ENCODE assay signal across 8 mouse cellular contexts in the genomic region with DNA sequence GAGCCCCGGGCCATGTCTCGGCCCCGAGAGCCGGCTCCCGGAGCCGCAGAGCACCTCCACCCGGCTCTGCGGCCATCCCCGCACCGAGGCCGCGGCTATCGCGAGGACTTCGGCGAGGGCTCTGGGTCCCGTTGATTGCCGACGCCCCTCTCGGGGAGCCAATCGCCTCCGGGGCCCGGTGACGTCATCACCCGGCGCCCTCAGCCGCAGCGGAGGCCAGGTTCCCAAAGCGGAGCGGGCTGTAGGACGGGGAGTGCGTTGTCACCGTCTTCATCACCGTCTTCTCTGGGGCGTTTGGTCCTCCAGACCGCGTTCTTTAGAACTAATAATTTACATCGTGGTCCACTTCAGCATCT. TPM values are rescaled to one million over a fixed set of nuclear protein-coding genes. Genes with fewer than 3 reads are reported as not detected.
A peak's percentile ranks its signal among the peaks of the same experiment; 100 is the strongest.
DNase-seq lines count a peak whose midpoint lies in the region; ATAC-seq and TF ChIP-seq lines count a peak whose summit lies in the region.

Gene Tmem183a (minus strand): TSS at position 123 of the 356 bp plus-strand sequence.

- H3K79me2 ChIP-seq in C2C12 (ENCODE audit: control insufficient read depth, insufficient read depth): peaks cover 42% of the 10 kb centered on the region

- H3K79me3 ChIP-seq in C2C12 (ENCODE audit: low read depth): peaks cover 34% of the 10 kb centered on the region

- peaks cover 36% of the 10 kb centered on the region for H3K36me3 ChIP-seq in C2C12 (ENCODE audit: control insufficient read depth, insufficient read depth)
- H3K36me3 ChIP-seq in erythroblast, embryonic 14.5 days (ENCODE audit: control insufficient read depth): peaks cover 37% of the 10 kb centered on the region
- H3K36me3 ChIP-seq in heart, embryonic 12.5 days: peaks cover 28% of the 10 kb centered on the region
- 0 out of 2 replicates have a peak, but pooled peaks cover 7% of the 10 kb centered on the region for H3K36me3 ChIP-seq in kidney, postnatal 0 days (ENCODE audit: insufficient read depth, low read length)
- H3K36me3 ChIP-seq in liver, embryonic 11.5 days (ENCODE audit: control insufficient read depth, insufficient read depth, low read length): peaks cover 15% of the 10 kb centered on the region
- H3K36me3 ChIP-seq in stomach, embryonic 14.5 days (ENCODE audit: control insufficient read depth, insufficient read depth, low read length): peaks cover 21% of the 10 kb centered on the region

- peak within 1 kb of the TSS; percentile 67 for H3K27ac ChIP-seq in heart, embryonic 12.5 days (ENCODE audit: poor library complexity, severe bottlenecking)
- H3K27ac ChIP-seq in kidney, postnatal 0 days: peak within 1 kb of the TSS; percentile 88
- peak within 1 kb of the TSS; percentile 86 for H3K27ac ChIP-seq in liver, embryonic 11.5 days (ENCODE audit: low read depth, low read length)
- peak within 1 kb of the TSS; percentile 78 for H3K27ac ChIP-seq in stomach, embryonic 14.5 days (ENCODE audit: low read length)

- no peaks in the 10 kb centered on the region for H3K9me3 ChIP-seq in erythroblast, embryonic 14.5 days (ENCODE audit: control insufficient read depth, low read length)
- H3K9me3 ChIP-seq in heart, embryonic 12.5 days (replicated peaks): no peaks in the 10 kb centered on the region
- no peaks in the 10 kb centered on the region for H3K9me3 ChIP-seq in kidney, postnatal 0 days (replicated peaks; ENCODE audit: low read length)
- no peaks in the 10 kb centered on the region for H3K9me3 ChIP-seq in liver, embryonic 11.5 days (ENCODE audit: control insufficient read depth, low read length)
- no peaks in the 10 kb centered on the region for H3K9me3 ChIP-seq in stomach, embryonic 14.5 days (ENCODE audit: control insufficient read depth, low read depth, low read length)

- H3K9ac ChIP-seq in heart, embryonic 12.5 days: peak within 1 kb of the TSS; percentile 83
- peak within 1 kb of the TSS; percentile 97 for H3K9ac ChIP-seq in kidney, postnatal 0 days (ENCODE audit: low read depth, low read length)
- H3K9ac ChIP-seq in liver, embryonic 11.5 days (ENCODE audit: low read depth, low read length): peak within 1 kb of the TSS; percentile 88
- H3K9ac ChIP-seq in stomach, embryonic 14.5 days (replicated peaks; ENCODE audit: low read depth, low read length): peak within 1 kb of the TSS; percentile 82

- no peak for TF ChIP-seq CTCF in C2C12 (IDR thresholded peaks at IDR 0.05; ENCODE audit: control insufficient read depth, insufficient read depth, insufficient read length)
- TF ChIP-seq CTCF in brain, embryonic 14.5 days (IDR thresholded peaks at IDR 0.05; ENCODE audit: borderline replicate concordance, extremely low read depth, insufficient read depth, insufficient read length): no peak
- TF ChIP-seq CTCF in kidney, postnatal 0 days (IDR thresholded peaks at IDR 0.05; ENCODE audit: low read depth): no peak

- peaks cover 45% of the 10 kb centered on the region for H3K4me1 ChIP-seq in erythroblast, embryonic 14.5 days (ENCODE audit: control insufficient read depth)
- peaks cover 14% of the 10 kb centered on the region for H3K4me1 ChIP-seq in heart, embryonic 12.5 days (replicated peaks)
- peaks cover 8% of the 10 kb centered on the region for H3K4me1 ChIP-seq in kidney, postnatal 0 days (replicated peaks; ENCODE audit: insufficient read depth, low read length)
- H3K4me1 ChIP-seq in liver, embryonic 11.5 days (replicated peaks; ENCODE audit: control insufficient read depth, insufficient read depth, low read length): peaks cover 7% of the 10 kb centered on the region; the same call in 1 of the 2 replicates
- H3K4me1 ChIP-seq in stomach, embryonic 14.5 days (ENCODE audit: control insufficient read depth, insufficient read depth, low read length): peaks cover 6% of the 10 kb centered on the region; the same call in 1 of the 2 replicates

- peak within 1 kb of the TSS; percentile 76 for H3K4me2 ChIP-seq in heart, embryonic 12.5 days
- H3K4me2 ChIP-seq in kidney, postnatal 0 days (ENCODE audit: low read length): peak within 1 kb of the TSS; percentile 82
- peak within 1 kb of the TSS; percentile 85 for H3K4me2 ChIP-seq in liver, embryonic 11.5 days
- H3K4me2 ChIP-seq in stomach, embryonic 14.5 days (replicated peaks; ENCODE audit: low read depth, low read length): peak within 1 kb of the TSS; percentile 75

- peak; percentile 97 for ATAC-seq in heart, embryonic 12.5 days (ENCODE audit: insufficient number of reproducible peaks, low FRiP score)
- peak; percentile 97 for ATAC-seq in kidney, postnatal 0 days (replicated peaks; ENCODE audit: low FRiP score, low read depth)
- ATAC-seq in liver, embryonic 11.5 days (replicated peaks; ENCODE audit: low FRiP score): peak; percentile 96
- ATAC-seq in stomach, embryonic 14.5 days (ENCODE audit: insufficient number of reproducible peaks, insufficient read depth, low FRiP score, low read depth): peak; percentile 97

- H3K4me3 ChIP-seq in C2C12 (ENCODE audit: insufficient read depth, poor library complexity, severe bottlenecking): peak within 1 kb of the TSS; percentile 68
- peak within 1 kb of the TSS; percentile 91 for H3K4me3 ChIP-seq in erythroblast, embryonic 14.5 days (replicated peaks)
- peak within 1 kb of the TSS; percentile 73 for H3K4me3 ChIP-seq in heart, embryonic 12.5 days
- H3K4me3 ChIP-seq in kidney, postnatal 0 days (replicated peaks; ENCODE audit: low read depth, low read length): peak within 1 kb of the TSS; percentile 89
- H3K4me3 ChIP-seq in liver, embryonic 11.5 days (ENCODE audit: low read depth, low read length): peak within 1 kb of the TSS; percentile 85
- H3K4me3 ChIP-seq in stomach, embryonic 14.5 days (ENCODE audit: low read depth, low read length): peak within 1 kb of the TSS; percentile 85

- WGBS in heart, embryonic 12.5 days: under 1% methylated on average over 38 of the region's 38 CpGs
- WGBS in kidney, postnatal 0 days: under 1% methylated on average over 38 of the region's 38 CpGs
- under 1% methylated on average over 38 of the region's 38 CpGs for WGBS in liver, embryonic 11.5 days
- under 1% methylated on average over 37 of the region's 38 CpGs for WGBS in stomach, embryonic 14.5 days

- no peaks in the 10 kb centered on the region for H3K27me3 ChIP-seq in C2C12 (ENCODE audit: control insufficient read depth, insufficient read depth, insufficient read length)
- no peaks in the 10 kb centered on the region for H3K27me3 ChIP-seq in erythroblast, embryonic 14.5 days (ENCODE audit: control insufficient read depth)
- H3K27me3 ChIP-seq in heart, embryonic 12.5 days (replicated peaks): no peaks in the 10 kb centered on the region
- no peaks in the 10 kb centered on the region for H3K27me3 ChIP-seq in kidney, postnatal 0 days (ENCODE audit: insufficient read depth, low read length)
- H3K27me3 ChIP-seq in liver, embryonic 11.5 days (replicated peaks; ENCODE audit: control insufficient read depth, insufficient read depth, low read length): no peaks in the 10 kb centered on the region
- no peaks in the 10 kb centered on the region for H3K27me3 ChIP-seq in stomach, embryonic 14.5 days (ENCODE audit: control insufficient read depth, insufficient read depth, low read length)

- TF ChIP-seq POLR2A in brain, embryonic 14.5 days (IDR thresholded peaks at IDR 0.05; ENCODE audit: borderline replicate concordance, extremely low read depth, insufficient read depth, insufficient read length, poor library complexity, severe bottlenecking): peak; percentile 96

- peak; percentile 98 for DNase-seq in brain, embryonic 14.5 days (ENCODE audit: low read depth)
- DNase-seq in kidney, postnatal 0 days (ENCODE audit: low spot score): peak; percentile 96
- peak; percentile 95 for DNase-seq in liver, embryonic 11.5 days (ENCODE audit: low spot score)
- peak; percentile 96 for DNase-seq in naive thymus-derived CD4-positive, alpha-beta T cell, adult 2 months (ENCODE audit: low read depth)

- peak within 1 kb of the TSS; percentile 84 for H3ac ChIP-seq in C2C12 (ENCODE audit: control insufficient read depth, insufficient read length, low read depth)

TF ChIP-seq in C2C12, 6 proteins besides CTCF, POLR2A, EP300 and RAD21:
- TF ChIP-seq CEBPB (IDR thresholded peaks at IDR 0.05; ENCODE audit: low read depth) (no peak), MAX (IDR thresholded peaks at IDR 0.05) (no peak), USF1 (IDR thresholded peaks at IDR 0.05; ENCODE audit: low read depth) (no peak), MYOG (IDR thresholded peaks at IDR 0.05; ENCODE audit: control insufficient read depth, extremely low read depth, insufficient read length) (no peak), FOSL1 (IDR thresholded peaks at IDR 0.05; ENCODE audit: insufficient read depth, low read length, poor library complexity, severe bottlenecking) (no peak), MYOD1 (IDR thresholded peaks at IDR 0.05; ENCODE audit: control insufficient read depth, insufficient read length, low read depth) (no peak)

RNA-seq across cellular contexts. Expression of gene Tmem183a, which starts in this region (rescaled TPM):
- 85.2 TPM for polyA plus RNA-seq in C2C12 (2012; fragmentation: generic; extraction: Trizol)
- polyA plus RNA-seq in brain, embryonic 14.5 days (2012; rRNA removed): 111 and 116 TPM in 2 replicates
- 2.8 and 2.9 TPM in 2 replicates for polyA plus RNA-seq in erythroblast, embryonic 14.5 days (2012)
- 67.6 and 73.8 TPM in 2 replicates for polyA plus RNA-seq in heart, embryonic 12.5 days (2016; fragmentation: Nextera tagmentation; extraction: Ambion mirVana)
- 56.7 and 65.7 TPM in 2 replicates for polyA plus RNA-seq in kidney, postnatal 0 days (2015; fragmentation: Nextera tagmentation; extraction: Ambion mirVana)
- 95.6 and 101 TPM in 2 replicates for polyA plus RNA-seq in liver, embryonic 11.5 days (2014; fragmentation: Nextera tagmentation; extraction: Ambion mirVana)
- 93.0 and 101 TPM in 2 replicates for polyA plus RNA-seq in stomach, embryonic 14.5 days (2014; fragmentation: Nextera tagmentation; extraction: Ambion mirVana)

Comparison
In these comparisons a context has a peak if more than half of its experiments do, and no peak if none do; other contexts are left out.
1. Peak in every context shown above with its lines: DNase-seq, ATAC-seq, H3K4me3 ChIP-seq and H3K27ac ChIP-seq.
2. RNA of gene Tmem183a (polyA plus RNA-seq): 111 to 116 TPM in brain, embryonic 14.5 days, 95.6 to 101 TPM in liver, embryonic 11.5 days, 93.0 to 101 TPM in stomach, embryonic 14.5 days, 85.2 TPM in C2C12 (single experiment), 67.6 to 73.8 TPM in heart, embryonic 12.5 days and 56.7 to 65.7 TPM in kidney, postnatal 0 days; 2.8 to 2.9 TPM in erythroblast, embryonic 14.5 days; every median in the first group is over 10 times any median in the second.